Mouse (Mus musculus) gastrocnemius, adult 2 months (tissue): ENCODE data around the gene Colgalt2. TPM values are rescaled to one million over a fixed set of nuclear protein-coding genes. Genes with fewer than 3 reads are reported as not detected.

Experiments used
- DNase-seq: peaks from one replicate; pipeline ENCODE4 v3.0.0; 2022
- H3K27ac ChIP-seq: fragments of 200-600 bp; 2 replicates; pipeline ENCODE4 v1.8.1; 2022; ENCODE audit warnings: mild to moderate bottlenecking
- H3K4me3 ChIP-seq: fragments of 200-600 bp; 2 replicates; pipeline ENCODE4 v1.8.1; 2022; ENCODE audit warnings: mild to moderate bottlenecking, moderate library complexity
- CTCF ChIP-seq: fragments of 200-600 bp; IDR thresholded peaks from 2 replicates; pipeline ENCODE4 v1.8.1; 2022; ENCODE audit warnings: antibody characterized with exemption, mild to moderate bottlenecking, moderate library complexity
- intact Hi-C: fragments of 180-260 bp; cut with DNase I; formaldehyde crosslinking; loops from one replicate; pipeline ENCODE4 v1.15.1; 2025
- total RNA-seq, 2 experiments: library from RNA; stranded (reverse); gene quantifications; 2 replicates each; pipeline ENCODE4 v1.2.3; 2021

The Colgalt2 gene
- total RNA-seq, 2 experiments from 2014 or later = 1.6 to 2.5 TPM

- intact Hi-C loops = no loop called here
- peak overlapping the region; percentile 63 for H3K27ac ChIP-seq
These were observed 131.9 kb downstream of the Colgalt2 start for GRCm38 (mm10) chr1:152531498-152531897.

DNA sequence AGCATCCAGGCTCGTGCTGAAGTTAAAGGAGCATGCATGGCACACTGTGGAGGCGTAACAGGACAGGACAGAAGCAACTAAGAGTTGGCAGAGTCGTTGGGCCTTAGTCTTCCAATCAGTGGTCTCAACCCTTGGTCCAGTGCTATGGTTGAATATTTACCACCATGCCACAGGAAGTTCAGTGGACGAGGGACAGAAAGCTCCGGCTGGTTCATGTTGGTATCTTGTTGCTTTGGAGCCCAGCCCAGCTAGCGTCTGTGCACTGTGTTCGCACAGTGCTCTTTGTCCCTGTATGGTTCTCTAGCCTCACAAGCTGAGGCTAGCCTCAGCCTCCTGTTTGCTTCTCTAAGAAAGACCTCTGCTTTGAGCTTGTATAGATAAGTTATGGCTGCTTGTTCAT, 134.9 kb downstream of the Colgalt2 start:
- DNase-seq = no peak
- Histone ChIP-seq H3K4me3 (no peak overlapping the region), H3K27ac (no peak overlapping the region)
- intact Hi-C loops = no loop called here
- TF ChIP-seq CTCF = no peak

More at GRCm38 (mm10) chr1:152531498-152531897, 131.9 kb downstream of the Colgalt2 start:
- peak overlapping the region; percentile 52 for H3K4me3 ChIP-seq
- peak; percentile 42 for DNase-seq
- TF ChIP-seq CTCF = peak; percentile 59

DNA sequence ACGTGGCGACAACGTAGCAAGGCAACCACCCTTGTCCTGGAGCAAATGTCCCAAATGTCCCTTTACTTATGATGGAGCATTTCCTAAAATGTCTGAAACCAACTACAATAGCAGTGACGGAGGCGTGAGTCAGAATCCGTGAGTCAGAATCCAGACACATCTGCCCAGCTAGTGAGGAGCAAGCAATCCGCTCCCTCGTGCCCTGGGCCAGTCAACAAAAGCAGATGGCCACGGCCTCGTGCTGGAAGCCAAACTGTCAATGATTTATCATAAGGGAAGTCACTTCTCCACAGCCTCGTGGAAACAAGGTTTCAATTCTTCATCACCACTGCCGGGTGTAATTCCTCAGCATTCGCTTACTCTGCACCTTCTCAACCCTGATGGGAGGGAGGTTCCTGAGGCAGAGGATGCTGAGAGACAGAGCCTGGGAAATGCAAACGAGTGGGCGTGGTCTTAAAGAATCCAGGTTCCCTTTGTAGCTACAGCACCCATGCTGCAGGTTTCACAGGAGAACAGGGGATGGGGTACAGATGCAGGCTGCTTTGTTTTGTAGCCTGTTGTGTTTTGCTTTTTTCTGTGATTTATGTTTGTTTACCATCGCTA, 136.9 kb downstream of the Colgalt2 start:
- peak overlapping the region; percentile 31 for H3K27ac ChIP-seq
- peak; percentile 60 for DNase-seq
- TF ChIP-seq CTCF = no peak
- intact Hi-C loops = no loop called here
- H3K4me3 ChIP-seq = no peak overlapping the region

- intact Hi-C loops = no loop called here
- Histone ChIP-seq H3K4me3 (no peak overlapping the region), H3K27ac (no peak overlapping the region)
- no peak for TF ChIP-seq CTCF
- no peak for DNase-seq
These were observed 137.6 kb downstream of the Colgalt2 start for GRCm38 (mm10) chr1:152537186-152537585.

DNA sequence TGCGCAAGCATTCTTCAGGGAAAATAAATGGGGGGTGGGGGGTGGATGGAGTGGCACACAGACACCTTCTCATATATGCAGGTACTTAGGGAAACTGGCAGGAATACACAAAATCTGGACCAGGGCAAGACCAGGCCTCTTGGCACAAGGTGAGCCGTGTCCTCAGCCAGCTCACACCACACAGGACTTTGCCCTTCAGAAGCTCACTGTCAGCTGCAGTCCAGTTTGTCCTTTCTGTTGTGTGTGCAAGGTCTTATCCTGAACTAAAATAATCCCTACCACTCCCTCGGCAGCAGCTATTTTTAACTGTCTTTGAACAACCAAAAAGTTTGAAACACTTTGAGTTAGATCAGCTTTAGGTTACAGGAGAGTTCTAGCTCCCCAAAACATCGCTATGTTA, 139.2 kb downstream of the Colgalt2 start:
- peak overlapping the region; percentile 31; the same call in 1 of the 2 replicates for H3K27ac ChIP-seq
- intact Hi-C loops = no loop called here
- H3K4me3 ChIP-seq = no peak overlapping the region
- TF ChIP-seq CTCF = no peak
- DNase-seq = no peak

DNA sequence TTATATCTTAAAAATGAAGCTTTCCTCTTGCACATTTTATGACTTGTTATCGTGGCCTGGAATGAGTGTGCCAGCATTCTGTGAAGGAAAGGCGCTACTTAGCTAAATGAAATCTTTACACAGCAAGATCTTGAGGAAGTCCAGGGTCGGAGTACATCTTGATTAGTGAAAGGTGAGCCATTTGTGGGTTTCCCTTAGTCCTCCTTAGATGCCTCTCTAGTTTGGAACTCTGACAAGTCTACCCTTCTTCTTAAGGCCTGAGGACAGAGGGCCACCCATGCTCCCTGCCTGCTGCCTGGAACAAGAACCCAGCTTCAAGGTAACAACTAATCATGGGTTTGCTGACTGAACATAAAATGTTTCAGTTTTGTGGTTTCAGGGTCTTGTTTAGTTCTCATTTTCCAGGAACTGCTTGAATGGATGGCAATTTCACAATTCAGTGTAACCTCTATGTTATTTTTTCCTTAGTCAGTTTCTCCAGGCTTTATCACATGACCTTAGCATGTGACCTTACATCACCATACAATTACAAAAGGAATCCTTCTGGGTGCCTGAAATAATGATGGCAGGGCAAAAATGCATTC, 140.8 kb downstream of the Colgalt2 start:
- no peak for TF ChIP-seq CTCF
- Histone ChIP-seq H3K4me3 (no peak overlapping the region), H3K27ac (no peak overlapping the region; the same call in 1 of the 2 replicates)
- no peak for DNase-seq
- intact Hi-C loops = no loop called here

- Histone ChIP-seq H3K4me3 (no peak overlapping the region), H3K27ac (no peak overlapping the region)
- intact Hi-C loops = no loop called here
- no peak for DNase-seq
- TF ChIP-seq CTCF = no peak
These were observed 143.2 kb downstream of the Colgalt2 start for GRCm38 (mm10) chr1:152542747-152543378.

- no peak for DNase-seq
- no peak overlapping the region for H3K4me3 ChIP-seq
- TF ChIP-seq CTCF = no peak
- intact Hi-C loops = no loop called here
- H3K27ac ChIP-seq = no peak overlapping the region
These were observed 144.0 kb downstream of the Colgalt2 start for GRCm38 (mm10) chr1:152543449-152544159.

GRCm38 (mm10) chr1:152549061-152549738, 149.6 kb downstream of the Colgalt2 start:
- TF ChIP-seq CTCF = no peak
- 0 out of 2 replicates have a peak overlapping the region, but pooled peaks have one; percentile 3 for H3K27ac ChIP-seq
- intact Hi-C loops = no loop called here
- no peak overlapping the region for H3K4me3 ChIP-seq
- DNase-seq = no peak

GRCm38 (mm10) chr1:152550544-152550943, 150.9 kb downstream of the Colgalt2 start:
- no peak for TF ChIP-seq CTCF
- Histone ChIP-seq H3K27ac (peak overlapping the region; percentile 40; the same call in 1 of the 2 replicates), H3K4me3 (no peak overlapping the region)
- DNase-seq = no peak
- intact Hi-C loops = no loop called here

GRCm38 (mm10) chr1:152550973-152551372, 151.3 kb downstream of the Colgalt2 start:
- no peak overlapping the region for H3K4me3 ChIP-seq
- intact Hi-C loops = no loop called here
- TF ChIP-seq CTCF = no peak
- H3K27ac ChIP-seq = peak overlapping the region; percentile 20; the same call in 1 of the 2 replicates
- no peak for DNase-seq

DNA sequence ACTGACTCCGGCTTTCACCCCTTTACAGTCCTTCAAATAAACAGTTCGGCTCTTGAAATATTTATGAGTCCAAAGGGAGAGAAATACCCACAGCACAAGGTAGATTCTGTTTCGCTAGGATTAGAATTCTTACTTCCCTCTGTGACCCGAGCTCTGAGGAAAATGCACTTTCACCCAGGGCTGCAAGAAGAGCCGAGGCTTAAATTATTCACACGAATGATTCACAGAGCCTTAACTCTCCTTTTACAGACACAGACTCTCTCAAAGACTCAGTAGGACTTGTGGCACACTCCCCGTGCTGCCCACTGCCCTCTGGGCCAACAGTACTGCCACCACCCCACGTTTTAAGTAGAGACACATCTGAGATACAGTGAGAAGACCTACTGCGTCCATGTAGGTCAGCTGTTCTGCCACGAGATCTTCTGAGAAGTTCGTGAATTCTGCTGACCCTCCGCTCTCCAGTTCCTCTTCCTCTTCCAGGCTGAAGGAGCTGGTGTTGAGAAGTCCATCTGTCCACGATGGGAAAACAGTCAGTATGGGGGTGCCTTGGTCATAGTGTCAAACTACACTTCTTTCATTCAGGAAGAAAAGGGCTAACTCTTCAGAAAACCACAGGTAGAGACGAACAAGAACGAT, 154.4 kb downstream of the Colgalt2 start:
- Histone ChIP-seq H3K27ac (peak overlapping the region; percentile 54), H3K4me3 (0 out of 2 replicates have a peak overlapping the region, but pooled peaks have one; percentile 6)
- TF ChIP-seq CTCF = no peak
- DNase-seq = no peak
- intact Hi-C loops = no loop called here
